Mouse (Mus musculus) CD4-positive, CD25-positive, alpha-beta regulatory T cell, adult 9 weeks (primary cell): ENCODE measurements around the gene Cyp2c50. TPM values are rescaled to one million over a fixed set of nuclear protein-coding genes. Genes with fewer than 3 reads are reported as not detected.

Source experiments
- polyA plus RNA-seq: library from polyadenylated mRNA; unstranded; fragments of 100-300 nt; shearing (Covaris generic); gene quantifications from one replicate; pipeline ENCODE4 v1.2.1, GENCODE M21; 2017

The Cyp2c50 gene
- polyA plus RNA-seq: not detected

GRCm38 (mm10) chr19:40089421-40089820 lies at the start of gene Cyp2c50:
Cyp2c50 (plus strand) TSS chr19:40089688.

DNA sequence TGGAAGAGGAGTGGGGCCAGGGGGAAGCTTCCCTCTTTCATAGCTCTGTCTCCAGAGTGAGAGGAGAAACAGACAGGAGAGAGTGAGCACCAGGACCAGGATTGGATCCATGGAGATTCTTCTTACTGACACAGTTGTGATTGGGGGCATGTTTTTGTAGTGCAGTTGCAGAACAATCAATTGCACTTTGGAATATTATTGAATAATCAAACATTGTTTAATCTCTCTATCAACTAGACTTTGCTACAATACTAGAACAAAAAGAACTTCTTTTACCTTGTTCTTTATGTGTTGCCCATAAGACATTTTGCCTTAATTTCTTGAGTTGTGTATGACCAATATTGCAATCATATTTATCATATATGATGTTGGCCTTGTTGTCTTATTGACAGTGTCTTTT lies 15.8 kb upstream of the Cyp2c50 start, which contains the start of gene Cyp2c54:
Gene Cyp2c54, minus strand, starts transcription at position 127 of the 400 bp plus-strand sequence.

Other genes starting within 250 kb of the Cyp2c50 start
- gene Cyp2c69, start 202.9 kb upstream of the Cyp2c50 start, polyA plus RNA-seq: not detected
- gene Cyp2c37, start 97.3 kb upstream of the Cyp2c50 start, polyA plus RNA-seq: not detected
- not detected for gene Cyp2c54, start 15.9 kb upstream of the Cyp2c50 start, polyA plus RNA-seq
- gene Cyp2c70, start 97.6 kb downstream of the Cyp2c50 start, polyA plus RNA-seq: not detected
- gene Pdlim1, start 182.2 kb downstream of the Cyp2c50 start, polyA plus RNA-seq: 303 TPM